ENCODE assay signal across 9 mouse cellular contexts in genomic region chr1:78215749-78216508, GRCm38 (mm10). TPM values are rescaled to one million over a fixed set of nuclear protein-coding genes. Genes with fewer than 3 reads are reported as not detected.
DNase-seq lines count a peak whose midpoint lies in the region; ATAC-seq and TF ChIP-seq lines count a peak whose summit lies in the region.
"Had no signal": no experiment of that assay in that cellular context is flagged by ENCODE, and none has a peak within 500 bp of the region (broad histone marks: within the 10 kb centered on the region; RNA-seq: fewer than 3 reads in every experiment).

No protein-coding gene starts in this region.

- H3K36me3 ChIP-seq in heart, adult 2 months (ENCODE audit: control insufficient read depth, insufficient read depth, low read length) = no peaks in the 10 kb centered on the region
- H3K36me3 ChIP-seq in forebrain, embryonic 16.5 days (ENCODE audit: control insufficient read depth, insufficient read depth) = no peaks in the 10 kb centered on the region
- no peaks in the 10 kb centered on the region for H3K36me3 ChIP-seq in neural tube, embryonic 13.5 days

- no peak for TF ChIP-seq EP300 in heart, adult 2 months (IDR thresholded peaks at IDR 0.05; ENCODE audit: insufficient read depth, low read depth, low read length)

- 0 out of 2 replicates have a peak, but pooled peaks have one; percentile 32 for ATAC-seq in forebrain, embryonic 16.5 days
- ATAC-seq in neural tube, embryonic 13.5 days (ENCODE audit: low read depth) = peak; percentile 45

- H3K9ac ChIP-seq in heart, adult 2 months (ENCODE audit: low read depth, low read length) = no peak overlapping the region
- H3K9ac ChIP-seq in forebrain, embryonic 16.5 days (replicated peaks; ENCODE audit: low read depth, low read length) = no peak overlapping the region
- peak overlapping the region; percentile 73; the same call in 1 of the 2 replicates for H3K9ac ChIP-seq in neural tube, embryonic 13.5 days

- peak in 1 of 2 experiments; percentile 14 for DNase-seq in heart, adult 2 months
- DNase-seq in heart, adult 8-10 months (ENCODE audit: low spot score) = no peak
- peak; percentile 58 for DNase-seq in brain, adult 2 months (ENCODE audit: low read depth, low spot score)
- DNase-seq in kidney, postnatal 4 days = peak; percentile 60 to 69
- DNase-seq in urinary bladder, postnatal 14 days (ENCODE audit: low spot score) = no peak
- DNase-seq in natural killer cell, adult 2 months (ENCODE audit: low spot score in 2 of 2) = no peak

- H3K9me3 ChIP-seq in forebrain, embryonic 16.5 days (ENCODE audit: control insufficient read depth, low read length) = no peaks in the 10 kb centered on the region
- H3K9me3 ChIP-seq in neural tube, embryonic 13.5 days = no peaks in the 10 kb centered on the region

- peaks cover 26% of the 10 kb centered on the region for H3K27me3 ChIP-seq in heart, adult 2 months (ENCODE audit: control insufficient read depth, insufficient read depth, low read length)
- peaks cover 77% of the 10 kb centered on the region for H3K27me3 ChIP-seq in forebrain, embryonic 16.5 days (replicated peaks; ENCODE audit: control insufficient read depth, insufficient read depth, low read length)
- peaks cover 100% of the 10 kb centered on the region for H3K27me3 ChIP-seq in neural tube, embryonic 13.5 days

- no peak overlapping the region for H3K27ac ChIP-seq in heart, adult 2 months
- H3K27ac ChIP-seq in forebrain, embryonic 16.5 days (ENCODE audit: low read length) = no peak overlapping the region
- no peak overlapping the region for H3K27ac ChIP-seq in neural tube, embryonic 13.5 days (replicated peaks)

- H3K4me3 ChIP-seq in heart, adult 2 months = 0 out of 2 replicates have a peak overlapping the region, but pooled peaks have one; percentile 14
- peak overlapping the region; percentile 24 for H3K4me3 ChIP-seq in forebrain, embryonic 16.5 days (replicated peaks; ENCODE audit: low read length)
- peak overlapping the region; percentile 64 for H3K4me3 ChIP-seq in neural tube, embryonic 13.5 days

- TF ChIP-seq POLR2A in heart, adult 2 months (IDR thresholded peaks at IDR 0.05; ENCODE audit: insufficient read depth, low read depth, low read length) = no peak

- no peak; the same call in 1 of the 2 replicates for TF ChIP-seq CTCF in heart, adult 2 months (IDR thresholded peaks at IDR 0.05)

- intact Hi-C loops in heart, adult 2 months (cut with DNase I) = loop anchor here (2.0 to 10.0 kb wide), 3 partner anchors 203 to 239 kb away; no protein-coding TSS in a partner anchor

- no peaks in the 10 kb centered on the region for H3K79me2 ChIP-seq in heart, adult 2 months (replicated peaks; ENCODE audit: control insufficient read depth, insufficient read depth, low read length)

- 3% methylated on average over 36 of the region's 36 CpGs for WGBS in heart, adult 2 months
- under 1% methylated on average over 36 of the region's 36 CpGs for WGBS in forebrain, embryonic 16.5 days
- under 1% methylated on average over 36 of the region's 36 CpGs for WGBS in neural tube, embryonic 13.5 days

- H3K4me1 ChIP-seq in heart, adult 2 months (ENCODE audit: control insufficient read depth, insufficient read depth, low read length) = no peaks in the 10 kb centered on the region
- H3K4me1 ChIP-seq in forebrain, embryonic 16.5 days (replicated peaks; ENCODE audit: control insufficient read depth, insufficient read depth, low read length) = peaks cover 21% of the 10 kb centered on the region
- peaks cover 30% of the 10 kb centered on the region for H3K4me1 ChIP-seq in neural tube, embryonic 13.5 days (replicated peaks)

- H3K4me2 ChIP-seq in forebrain, embryonic 16.5 days (ENCODE audit: low read length) = peak overlapping the region; percentile 86
- peak overlapping the region; percentile 90 for H3K4me2 ChIP-seq in neural tube, embryonic 13.5 days

RNA-seq across cellular contexts. Expression of gene Pax3, which starts 19.0 kb away (rescaled TPM):
- not detected for total RNA-seq in heart, adult 2 months (2021)
- polyA plus RNA-seq in heart, adult 2 months (2012; rRNA removed) = 0.08 TPM in 1 of 2 replicates, not detected in the other
- total RNA-seq in heart, adult 8-10 months (2022) = not detected
- polyA plus RNA-seq in forebrain, embryonic 16.5 days (2015; fragmentation: Nextera tagmentation; extraction: Ambion mirVana) = 0.22 TPM in 1 of 2 replicates, not detected in the other
- 12.9 and 17.0 TPM in 2 replicates for polyA plus RNA-seq in neural tube, embryonic 13.5 days (2015; fragmentation: Nextera tagmentation; extraction: Ambion mirVana)
- polyA plus RNA-seq: large intestine, adult 2 months had no signal

Comparison
In these comparisons a context has a peak if more than half of its experiments do, and no peak if none do; other contexts are left out.
1. DNase-seq: peak in brain, adult 2 months (single experiment) and kidney, postnatal 4 days (2 of 2); none in heart, adult 8-10 months (single experiment), urinary bladder, postnatal 14 days (single experiment) and natural killer cell, adult 2 months (0 of 2).
2. H3K4me3 ChIP-seq: peak in every context shown above with its lines; median percentile 64 in neural tube, embryonic 13.5 days; 24 in forebrain, embryonic 16.5 days; 14 in heart, adult 2 months.
3. RNA of gene Pax3, which starts 19.0 kb away (polyA plus RNA-seq): 12.9 to 17.0 TPM in neural tube, embryonic 13.5 days; 0.08 TPM in heart, adult 2 months and 0.22 TPM in forebrain, embryonic 16.5 days; every median in the first group is over 10 times any median in the second.